Mouse (Mus musculus): ENCODE data around the gene Gstt4.
A peak's percentile ranks its signal among the peaks of the same experiment; 100 is the strongest.
"Not testable (repeated sequence)": the region's sequence is repeated elsewhere in the genome, so short reads cannot be mapped to it uniquely, and the experiment has no call there.

Gene Gstt4

GRCm38 (mm10) chr10:75789841-75790240, 32.5 kb downstream of the Gstt4 start:
- DNase-seq (ENCODE audit: low spot score), result peak; percentile 47

- DNase-seq (ENCODE audit: low spot score), result no peak
Measured at GRCm38 (mm10) chr10:75789081-75789735, 33.1 kb downstream of the Gstt4 start.

- DNase-seq (ENCODE audit: low spot score), result no peak
Measured at GRCm38 (mm10) chr10:75788277-75788676, 34.1 kb downstream of the Gstt4 start.

- no peak for DNase-seq (ENCODE audit: low spot score)
Measured at GRCm38 (mm10) chr10:75785442-75785841, 36.9 kb downstream of the Gstt4 start.

GRCm38 (mm10) chr10:75780769-75781578, 41.4 kb downstream of the Gstt4 start, which contains the start of the genes Gm20441 and Gstt3:
TSS of gene Gm20441 (minus strand) at chr10:75780954.
TSS of gene Gstt3 (minus strand) at chr10:75781414.
- DNase-seq (ENCODE audit: low spot score), result peak; percentile 88

GRCm38 (mm10) chr10:75779206-75780174, 42.9 kb downstream of the Gstt4 start:
- peak; percentile 44 for DNase-seq (ENCODE audit: low spot score)

- no peak for DNase-seq (ENCODE audit: low spot score)
Measured at GRCm38 (mm10) chr10:75777885-75778284, 44.5 kb downstream of the Gstt4 start.

- DNase-seq (ENCODE audit: low spot score), result no peak
Measured at GRCm38 (mm10) chr10:75776562-75776961, 45.8 kb downstream of the Gstt4 start.

- no peak for DNase-seq (ENCODE audit: low spot score)
Measured at GRCm38 (mm10) chr10:75774587-75774986, 47.8 kb downstream of the Gstt4 start.

- no peak for DNase-seq (ENCODE audit: low spot score)
Measured at GRCm38 (mm10) chr10:75774102-75774501, 48.2 kb downstream of the Gstt4 start.

- peak; percentile 93 for DNase-seq (ENCODE audit: low spot score)
Measured at GRCm38 (mm10) chr10:75772795-75773664, 49.3 kb downstream of the Gstt4 start, which contains the start of gene Ddt. TSS of gene Ddt (minus strand) at chr10:75773414.

- not testable (repeated sequence) for DNase-seq (ENCODE audit: low spot score)
Measured at GRCm38 (mm10) chr10:75767756-75768155, 54.6 kb downstream of the Gstt4 start.

- no peak for DNase-seq (ENCODE audit: low spot score)
Measured at GRCm38 (mm10) chr10:75766856-75767255, 55.5 kb downstream of the Gstt4 start.

Data from lung, postnatal 25 days (tissue).